Mouse (Mus musculus) olfactory bulb, adult 2 months (tissue): ENCODE results near the gene Itih4.

Source experiments
- CTCF ChIP-seq: fragments of 200-500 bp; IDR thresholded peaks from 2 replicates; pipeline ENCODE4 v1.5.1; 2012; ENCODE audit warnings: low read depth, mild to moderate bottlenecking, low read length, moderate library complexity; ENCODE audit not compliant: insufficient read depth
- POLR2A ChIP-seq: fragments of 200-500 bp; IDR thresholded peaks from 2 replicates; pipeline ENCODE4 v1.6.1; 2012; ENCODE audit warnings: mild to moderate bottlenecking, low read depth, low read length, moderate library complexity; ENCODE audit not compliant: insufficient read depth

- TF ChIP-seq CTCF (no peak), POLR2A (no peak)
Observed at GRCm38 (mm10) chr14:30880811-30881717, 5.2 kb upstream of the Itih4 start.
